Mouse (Mus musculus) lung, embryonic 16.5 days (tissue): ENCODE results near the gene Fhit. TPM values are rescaled to one million over a fixed set of nuclear protein-coding genes. Genes with fewer than 3 reads are reported as not detected.
A peak's percentile ranks its signal among the peaks of the same experiment; 100 is the strongest.

Experiments
- ATAC-seq: fragments of 200-750 bp; cut with Nextera tagmentation; 2 replicates; pipeline ENCODE4 v1.8.0; 2017; ENCODE audit warnings: low read depth, mild to moderate bottlenecking, moderate library complexity
- H3K27ac ChIP-seq: fragments of 300-500 bp; sonication (generic); 2 replicates; pipeline ENCODE4 v1.5.1; 2014; ENCODE audit warnings: mild to moderate bottlenecking, control low read depth, low read length
- H3K27me3 ChIP-seq: fragments of 300-500 bp; sonication (generic); 2 replicates; pipeline ENCODE4 v1.6.1; 2014; ENCODE audit warnings: low read depth, low read length, mixed read lengths; ENCODE audit not compliant: control insufficient read depth, insufficient read depth
- H3K36me3 ChIP-seq: fragments of 300-500 bp; sonication (generic); 2 replicates; pipeline ENCODE4 v1.6.1; 2014; ENCODE audit warnings: low read length; ENCODE audit not compliant: control insufficient read depth, insufficient read depth
- H3K4me1 ChIP-seq: fragments of 300-500 bp; sonication (generic); replicated peaks from 2 replicates; pipeline ENCODE4 v1.6.1; 2014; ENCODE audit warnings: low read length, mixed read lengths; ENCODE audit not compliant: control insufficient read depth, insufficient read depth
- H3K4me2 ChIP-seq: fragments of 300-500 bp; sonication (generic); 2 replicates; pipeline ENCODE4 v1.6.1; 2014; ENCODE audit warnings: low read depth, low read length, control low read depth
- H3K4me3 ChIP-seq: fragments of 300-500 bp; sonication (generic); 2 replicates; pipeline ENCODE4 v1.5.1; 2014; ENCODE audit warnings: mild to moderate bottlenecking, low read length, control low read depth
- H3K9ac ChIP-seq: fragments of 300-500 bp; sonication (generic); 2 replicates; pipeline ENCODE4 v1.6.1; 2014; ENCODE audit warnings: low read length, control low read depth
- H3K9me3 ChIP-seq: fragments of 300-500 bp; sonication (generic); 2 replicates; pipeline ENCODE4 v1.6.1; 2016; ENCODE audit warnings: low read length; ENCODE audit not compliant: control insufficient read depth
- WGBS: fragments of 180-500 bp; shearing (Covaris S2); extraction: QIAGEN DNeasy Blood & Tissue Kit; methylation state at CpG from one replicate; pipeline ENCODE4 v1.1.7; 2014; 5-methylcytosine and 5-hydroxymethylcytosine counted together
- polyA plus RNA-seq: library from polyadenylated mRNA; unstranded; fragments of >200 nt; fragmentation: Nextera tagmentation; extraction: Ambion mirVana; gene quantifications from 2 replicates; pipeline ENCODE4 v1.2.1, GENCODE M21; 2015

Fhit gene
- polyA plus RNA-seq, 1 experiment from 2014 or later, result 4.9 TPM

GRCm38 (mm10) chr14:9642628-9643027, 1519.2 kb downstream of the Fhit start:
- no peaks in the 10 kb centered on the region for H3K27me3 ChIP-seq
- H3K4me3 ChIP-seq, result no peak overlapping the region
- no peak overlapping the region for H3K9ac ChIP-seq
- no peak overlapping the region for H3K4me2 ChIP-seq
- WGBS, result 45% methylated on average over 6 of the region's 6 CpGs
- H3K36me3 ChIP-seq, result no peaks in the 10 kb centered on the region
- ATAC-seq, result no peak
- H3K27ac ChIP-seq, result no peak overlapping the region
- H3K4me1 ChIP-seq, result no peaks in the 10 kb centered on the region; the same call in 1 of the 2 replicates
- H3K9me3 ChIP-seq, result no peaks in the 10 kb centered on the region

GRCm38 (mm10) chr14:9642068-9642467, 1519.8 kb downstream of the Fhit start:
- 69% methylated on average over 3 of the region's 3 CpGs for WGBS
- Histone ChIP-seq H3K27me3 (no peaks in the 10 kb centered on the region), H3K9ac (no peak overlapping the region), H3K27ac (no peak overlapping the region), H3K4me3 (no peak overlapping the region), H3K4me2 (no peak overlapping the region), H3K36me3 (no peaks in the 10 kb centered on the region), H3K9me3 (no peaks in the 10 kb centered on the region), H3K4me1 (no peaks in the 10 kb centered on the region; the same call in 1 of the 2 replicates)
- ATAC-seq, result no peak

- no peak overlapping the region for H3K4me3 ChIP-seq
- H3K4me1 ChIP-seq, result no peaks in the 10 kb centered on the region; the same call in 1 of the 2 replicates
- peak; percentile 73 for ATAC-seq
- H3K9ac ChIP-seq, result no peak overlapping the region
- no peak overlapping the region for H3K4me2 ChIP-seq
- no peak overlapping the region for H3K27ac ChIP-seq
- H3K36me3 ChIP-seq, result no peaks in the 10 kb centered on the region
- no peaks in the 10 kb centered on the region for H3K9me3 ChIP-seq
- 47% methylated on average over 1 of the region's 1 CpGs for WGBS
- H3K27me3 ChIP-seq, result no peaks in the 10 kb centered on the region
Observed at GRCm38 (mm10) chr14:9634247-9634991, 1527.4 kb downstream of the Fhit start.

GRCm38 (mm10) chr14:9632537-9632936, 1529.3 kb downstream of the Fhit start:
- no peaks in the 10 kb centered on the region for H3K36me3 ChIP-seq
- WGBS, result 49% methylated on average over 3 of the region's 3 CpGs

GRCm38 (mm10) chr14:9623219-9624043, 1538.4 kb downstream of the Fhit start:
- H3K4me1 ChIP-seq, result no peaks in the 10 kb centered on the region
- no peaks in the 10 kb centered on the region for H3K36me3 ChIP-seq
- H3K4me3 ChIP-seq, result no peak overlapping the region
- H3K27me3 ChIP-seq, result no peaks in the 10 kb centered on the region
- no peak overlapping the region for H3K9ac ChIP-seq
- 64% methylated on average over 6 of the region's 6 CpGs for WGBS
- no peak for ATAC-seq
- no peak overlapping the region for H3K4me2 ChIP-seq
- H3K27ac ChIP-seq, result no peak overlapping the region
- H3K9me3 ChIP-seq, result no peaks in the 10 kb centered on the region

More at GRCm38 (mm10) chr14:9632537-9632936, 1529.3 kb downstream of the Fhit start:
- no peak for ATAC-seq
- Histone ChIP-seq H3K9me3 (no peaks in the 10 kb centered on the region), H3K27ac (no peak overlapping the region), H3K9ac (no peak overlapping the region), H3K4me1 (no peaks in the 10 kb centered on the region; the same call in 1 of the 2 replicates), H3K4me2 (no peak overlapping the region), H3K27me3 (no peaks in the 10 kb centered on the region), H3K4me3 (no peak overlapping the region)

GRCm38 (mm10) chr14:9620902-9621540, 1540.8 kb downstream of the Fhit start:
- Histone ChIP-seq H3K4me2 (no peak overlapping the region), H3K4me3 (no peak overlapping the region), H3K36me3 (no peaks in the 10 kb centered on the region), H3K9me3 (no peaks in the 10 kb centered on the region), H3K27ac (no peak overlapping the region), H3K4me1 (no peaks in the 10 kb centered on the region), H3K9ac (no peak overlapping the region), H3K27me3 (no peaks in the 10 kb centered on the region)
- ATAC-seq, result no peak
- 26% methylated on average over 3 of the region's 3 CpGs for WGBS

GRCm38 (mm10) chr14:9619840-9620239, 1542.0 kb downstream of the Fhit start:
- ATAC-seq, result no peak
- WGBS, result 33% methylated on average over 1 of the region's 1 CpGs
- no peak overlapping the region for H3K9ac ChIP-seq
- H3K4me2 ChIP-seq, result no peak overlapping the region
- H3K27me3 ChIP-seq, result no peaks in the 10 kb centered on the region
- no peaks in the 10 kb centered on the region for H3K9me3 ChIP-seq
- H3K4me3 ChIP-seq, result no peak overlapping the region
- H3K4me1 ChIP-seq, result no peaks in the 10 kb centered on the region
- no peaks in the 10 kb centered on the region for H3K36me3 ChIP-seq
- no peak overlapping the region for H3K27ac ChIP-seq

- no peak overlapping the region for H3K4me3 ChIP-seq
- H3K4me1 ChIP-seq, result no peaks in the 10 kb centered on the region
- no peaks in the 10 kb centered on the region for H3K36me3 ChIP-seq
- 80% methylated on average over 3 of the region's 3 CpGs for WGBS
- ATAC-seq, result no peak
- H3K4me2 ChIP-seq, result no peak overlapping the region
- H3K9ac ChIP-seq, result no peak overlapping the region
- no peaks in the 10 kb centered on the region for H3K27me3 ChIP-seq
- no peaks in the 10 kb centered on the region for H3K9me3 ChIP-seq
- no peak overlapping the region for H3K27ac ChIP-seq
Observed at GRCm38 (mm10) chr14:9613126-9613525, 1548.7 kb downstream of the Fhit start.

GRCm38 (mm10) chr14:9609120-9609519, 1552.7 kb downstream of the Fhit start:
- no peak overlapping the region for H3K9ac ChIP-seq
- H3K4me2 ChIP-seq, result no peak overlapping the region
- no peaks in the 10 kb centered on the region for H3K27me3 ChIP-seq
- H3K9me3 ChIP-seq, result no peaks in the 10 kb centered on the region
- H3K4me3 ChIP-seq, result no peak overlapping the region
- no peak overlapping the region for H3K27ac ChIP-seq
- H3K4me1 ChIP-seq, result 0 out of 2 replicates have a peak, but pooled peaks cover 2% of the 10 kb centered on the region
- WGBS, result 78% methylated on average over 7 of the region's 7 CpGs
- no peak for ATAC-seq
- H3K36me3 ChIP-seq, result no peaks in the 10 kb centered on the region
